Mouse (Mus musculus): ENCODE results near the gene Znrf1. TPM values are rescaled to one million over a fixed set of nuclear protein-coding genes. Genes with fewer than 3 reads are reported as not detected.

Gene Znrf1
- polyA plus RNA-seq, 1 experiment from 2014 or later: 51.6 TPM

GRCm38 (mm10) chr8:111575492-111575891 is 39.6 kb downstream of the Znrf1 start:
- no peak overlapping the region for H3K4me2 ChIP-seq
- DNase-seq (no peak), ATAC-seq (ENCODE audit: insufficient read depth) (no peak)
- peaks cover 4% of the 10 kb centered on the region; the same call in 1 of the 2 replicates for H3K36me3 ChIP-seq (ENCODE audit: insufficient read depth)
- WGBS: 92% methylated on average over 4 of the region's 4 CpGs
- no peaks in the 10 kb centered on the region for H3K4me1 ChIP-seq (ENCODE audit: insufficient read depth)
- H3K27ac ChIP-seq (ENCODE audit: low read depth): no peak overlapping the region
- H3K4me3 ChIP-seq (ENCODE audit: low read depth, low read length): no peak overlapping the region
- no peaks in the 10 kb centered on the region for H3K27me3 ChIP-seq (ENCODE audit: insufficient read depth, low read length)
- no peak for TF ChIP-seq CTCF (IDR thresholded peaks at IDR 0.05; ENCODE audit: low read depth)
- H3K9ac ChIP-seq: no peak overlapping the region
- H3K9me3 ChIP-seq (ENCODE audit: low read depth, low read length): no peaks in the 10 kb centered on the region

GRCm38 (mm10) chr8:111576501-111576900 is 40.6 kb downstream of the Znrf1 start:
- no peaks in the 10 kb centered on the region for H3K4me1 ChIP-seq (ENCODE audit: insufficient read depth)
- TF ChIP-seq CTCF (IDR thresholded peaks at IDR 0.05; ENCODE audit: low read depth): no peak
- H3K4me3 ChIP-seq (ENCODE audit: low read depth, low read length): no peak overlapping the region
- no peak overlapping the region for H3K27ac ChIP-seq (ENCODE audit: low read depth)
- ATAC-seq (ENCODE audit: insufficient read depth) (no peak), DNase-seq (no peak)
- H3K36me3 ChIP-seq (ENCODE audit: insufficient read depth): peaks cover 4% of the 10 kb centered on the region; the same call in 1 of the 2 replicates
- no peak overlapping the region for H3K4me2 ChIP-seq
- no peaks in the 10 kb centered on the region for H3K9me3 ChIP-seq (ENCODE audit: low read depth, low read length)
- H3K9ac ChIP-seq: no peak overlapping the region
- no peaks in the 10 kb centered on the region for H3K27me3 ChIP-seq (ENCODE audit: insufficient read depth, low read length)

- no peaks in the 10 kb centered on the region for H3K27me3 ChIP-seq (ENCODE audit: insufficient read depth, low read length)
- no peaks in the 10 kb centered on the region for H3K9me3 ChIP-seq (ENCODE audit: low read depth, low read length)
- H3K4me2 ChIP-seq: no peak overlapping the region
- 79% methylated on average over 9 of the region's 9 CpGs for WGBS
- ATAC-seq (ENCODE audit: insufficient read depth) (no peak), DNase-seq (no peak)
- no peaks in the 10 kb centered on the region for H3K4me1 ChIP-seq (ENCODE audit: insufficient read depth)
- H3K36me3 ChIP-seq (ENCODE audit: insufficient read depth): peaks cover 4% of the 10 kb centered on the region; the same call in 1 of the 2 replicates
- TF ChIP-seq CTCF (IDR thresholded peaks at IDR 0.05; ENCODE audit: low read depth): no peak
- no peak overlapping the region for H3K4me3 ChIP-seq (ENCODE audit: low read depth, low read length)
- H3K27ac ChIP-seq (ENCODE audit: low read depth): no peak overlapping the region
- H3K9ac ChIP-seq: no peak overlapping the region
Observed at GRCm38 (mm10) chr8:111577880-111578533, 42.1 kb downstream of the Znrf1 start.

GRCm38 (mm10) chr8:111579318-111579717 is 43.4 kb downstream of the Znrf1 start:
- no peak for ATAC-seq (ENCODE audit: insufficient read depth)
- TF ChIP-seq CTCF (IDR thresholded peaks at IDR 0.05; ENCODE audit: low read depth): no peak
- no peak overlapping the region for H3K27ac ChIP-seq (ENCODE audit: low read depth)
- 90% methylated on average over 1 of the region's 1 CpGs for WGBS
- peaks cover 4% of the 10 kb centered on the region; the same call in 1 of the 2 replicates for H3K36me3 ChIP-seq (ENCODE audit: insufficient read depth)
- DNase-seq: no peak
- no peaks in the 10 kb centered on the region for H3K9me3 ChIP-seq (ENCODE audit: low read depth, low read length)
- H3K9ac ChIP-seq: no peak overlapping the region
- H3K4me1 ChIP-seq (ENCODE audit: insufficient read depth): no peaks in the 10 kb centered on the region
- no peak overlapping the region for H3K4me3 ChIP-seq (ENCODE audit: low read depth, low read length)
- H3K27me3 ChIP-seq (ENCODE audit: insufficient read depth, low read length): no peaks in the 10 kb centered on the region
- no peak overlapping the region for H3K4me2 ChIP-seq

- no peak overlapping the region for H3K27ac ChIP-seq (ENCODE audit: low read depth)
Observed at GRCm38 (mm10) chr8:111580306-111580705, 44.4 kb downstream of the Znrf1 start.

GRCm38 (mm10) chr8:111582386-111582785 is 46.5 kb downstream of the Znrf1 start:
- H3K36me3 ChIP-seq (ENCODE audit: insufficient read depth): peaks cover 4% of the 10 kb centered on the region; the same call in 1 of the 2 replicates
- H3K9me3 ChIP-seq (ENCODE audit: low read depth, low read length): no peaks in the 10 kb centered on the region
- H3K4me3 ChIP-seq (ENCODE audit: low read depth, low read length): no peak overlapping the region
- no peaks in the 10 kb centered on the region for H3K27me3 ChIP-seq (ENCODE audit: insufficient read depth, low read length)
- no peak overlapping the region for H3K9ac ChIP-seq
- H3K27ac ChIP-seq (ENCODE audit: low read depth): no peak overlapping the region
- DNase-seq (no peak), ATAC-seq (ENCODE audit: insufficient read depth) (no peak)
- WGBS: 51% methylated on average over 3 of the region's 3 CpGs
- no peak for TF ChIP-seq CTCF (IDR thresholded peaks at IDR 0.05; ENCODE audit: low read depth)
- no peaks in the 10 kb centered on the region for H3K4me1 ChIP-seq (ENCODE audit: insufficient read depth)
- H3K4me2 ChIP-seq: no peak overlapping the region

More at GRCm38 (mm10) chr8:111580306-111580705, 44.4 kb downstream of the Znrf1 start:
- TF ChIP-seq CTCF (IDR thresholded peaks at IDR 0.05; ENCODE audit: low read depth): no peak
- Histone ChIP-seq H3K27me3 (ENCODE audit: insufficient read depth, low read length) (no peaks in the 10 kb centered on the region), H3K9me3 (ENCODE audit: low read depth, low read length) (no peaks in the 10 kb centered on the region), H3K4me1 (ENCODE audit: insufficient read depth) (no peaks in the 10 kb centered on the region), H3K4me2 (no peak overlapping the region), H3K4me3 (ENCODE audit: low read depth, low read length) (no peak overlapping the region), H3K9ac (no peak overlapping the region), H3K36me3 (ENCODE audit: insufficient read depth) (peaks cover 4% of the 10 kb centered on the region; the same call in 1 of the 2 replicates)
- 70% methylated on average over 3 of the region's 3 CpGs for WGBS
- ATAC-seq (ENCODE audit: insufficient read depth): no peak
- no peak for DNase-seq

- H3K9ac ChIP-seq: no peak overlapping the region
- 85% methylated on average over 3 of the region's 3 CpGs for WGBS
- no peaks in the 10 kb centered on the region for H3K27me3 ChIP-seq (ENCODE audit: insufficient read depth, low read length)
- no peak for ATAC-seq (ENCODE audit: insufficient read depth)
- no peak for TF ChIP-seq CTCF (IDR thresholded peaks at IDR 0.05; ENCODE audit: low read depth)
- no peak for DNase-seq
- H3K9me3 ChIP-seq (ENCODE audit: low read depth, low read length): no peaks in the 10 kb centered on the region
- no peaks in the 10 kb centered on the region for H3K36me3 ChIP-seq (ENCODE audit: insufficient read depth)
- H3K4me1 ChIP-seq (ENCODE audit: insufficient read depth): no peaks in the 10 kb centered on the region
- H3K4me2 ChIP-seq: no peak overlapping the region
- H3K4me3 ChIP-seq (ENCODE audit: low read depth, low read length): no peak overlapping the region
- no peak overlapping the region for H3K27ac ChIP-seq (ENCODE audit: low read depth)
Observed at GRCm38 (mm10) chr8:111584946-111585345, 49.0 kb downstream of the Znrf1 start.

Measured in lung, embryonic 14.5 days (tissue).